Mouse (Mus musculus) myocyte (in vitro differentiated cells): ENCODE measurements around the gene Txlna.

Experiments
- CEBPB ChIP-seq: IDR thresholded peaks from 2 replicates; pipeline ENCODE4 v1.6.1; 2011; ENCODE audit warnings: mild to moderate bottlenecking, moderate library complexity; ENCODE audit not compliant: poor library complexity, insufficient read depth, severe bottlenecking
- MYOG ChIP-seq, 3 experiments: IDR thresholded peaks; one replicate each; pipeline ENCODE4 v1.6.1; 2011; ENCODE audit warnings: control low read depth in 2 of 3, low read depth in 2 of 3, mild to moderate bottlenecking in 2 of 3; ENCODE audit not compliant: insufficient read length in 2 of 3, control insufficient read depth in 1 of 3, insufficient read depth in 1 of 3
- USF1 ChIP-seq: IDR thresholded peaks from one replicate; pipeline ENCODE4 v1.6.1; 2011; ENCODE audit warnings: low read depth, mild to moderate bottlenecking, control low read depth, moderate library complexity

GRCm38 (mm10) chr4:129631867-129632266 is 9.0 kb downstream of the Txlna start:
- TF ChIP-seq MYOG (IDR thresholded peaks at IDR 0.05; ENCODE audit: control insufficient read depth in 1 of 3, insufficient read depth in 1 of 3, insufficient read length in 2 of 3, low read depth in 2 of 3) (no peak), USF1 (no peak), CEBPB (no peak)
